Mouse (Mus musculus) megakaryocyte progenitor cell, adult 5-6 weeks (primary cell): ENCODE measurements at regions not wholly inside any gene's neighbourhood (a gene's known extent, or its start where the extent isn't known, plus 50 kb on each side); places are given as distances from the start of the nearest gene placed in this dataset.
A peak's percentile ranks its signal among the peaks of the same experiment; 100 is the strongest.
"Not testable (repeated sequence)": the region's sequence is repeated elsewhere in the genome, so short reads cannot be mapped to it uniquely, and the experiment has no call there.

Experiments used
- ATAC-seq: replicated peaks from 2 replicates; pipeline ENCODE4 v1.8.0; 2016; ENCODE audit warnings: mild to moderate bottlenecking, moderate TSS enrichment, inconsistent platforms; ENCODE audit not compliant: poor library complexity

DNA sequence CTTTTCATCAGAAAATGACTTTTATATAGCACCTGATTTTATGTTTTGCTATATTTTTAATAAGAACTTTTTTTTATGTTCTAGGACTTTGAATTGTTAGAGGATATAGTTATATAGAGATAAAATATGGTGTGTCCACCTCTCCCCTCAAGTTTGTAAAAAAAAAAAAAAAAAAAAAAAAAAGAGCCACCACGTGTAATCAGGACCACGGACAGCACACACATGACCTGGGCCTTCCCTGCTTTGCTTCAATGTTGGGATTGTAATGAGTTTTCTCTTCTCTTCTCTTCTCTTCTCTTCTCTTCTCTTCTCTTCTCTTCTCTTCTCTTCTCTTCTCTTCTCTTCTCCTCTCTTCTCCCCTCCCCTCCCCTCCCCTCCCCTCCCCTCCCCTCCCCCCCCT, 78.5 kb downstream of the 1700010I14Rik start:
- not testable (repeated sequence) for ATAC-seq

DNA sequence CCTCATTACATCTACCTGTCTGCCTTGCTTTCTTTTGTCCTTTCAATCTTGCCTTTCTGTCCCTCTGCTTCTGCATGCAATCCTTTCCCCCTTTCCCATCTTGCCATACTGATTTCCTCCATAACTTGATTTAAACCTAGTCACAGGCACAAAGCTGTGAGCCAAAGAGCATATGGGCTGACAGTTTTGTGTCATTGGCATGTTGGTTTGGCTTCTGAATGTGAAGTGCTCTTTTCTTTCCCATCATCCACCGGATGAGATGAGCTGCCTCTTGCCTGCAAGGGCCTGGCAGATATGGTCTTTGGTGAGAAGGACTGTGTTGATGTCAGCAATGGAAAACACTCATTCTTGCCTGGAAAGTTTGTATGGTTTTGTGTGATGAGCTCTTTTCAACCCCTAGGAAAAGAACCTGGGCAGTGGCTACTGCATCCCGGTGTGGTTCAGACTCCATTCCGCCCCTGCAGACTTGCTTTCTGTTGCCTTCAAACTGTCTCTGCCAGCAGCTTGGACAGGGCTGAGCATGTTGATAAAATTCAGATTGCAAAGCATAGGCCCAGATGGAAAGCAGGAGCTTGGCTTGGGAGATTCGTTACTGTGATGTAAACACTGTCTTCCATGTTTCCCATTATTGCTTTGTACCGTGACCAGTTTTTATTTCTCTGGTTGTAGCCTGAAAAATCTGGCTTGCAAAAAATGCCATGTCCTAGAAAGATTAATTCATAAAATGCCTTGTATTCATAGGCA, 80.9 kb downstream of the 1700010I14Rik start:
- ATAC-seq, result no peak

DNA sequence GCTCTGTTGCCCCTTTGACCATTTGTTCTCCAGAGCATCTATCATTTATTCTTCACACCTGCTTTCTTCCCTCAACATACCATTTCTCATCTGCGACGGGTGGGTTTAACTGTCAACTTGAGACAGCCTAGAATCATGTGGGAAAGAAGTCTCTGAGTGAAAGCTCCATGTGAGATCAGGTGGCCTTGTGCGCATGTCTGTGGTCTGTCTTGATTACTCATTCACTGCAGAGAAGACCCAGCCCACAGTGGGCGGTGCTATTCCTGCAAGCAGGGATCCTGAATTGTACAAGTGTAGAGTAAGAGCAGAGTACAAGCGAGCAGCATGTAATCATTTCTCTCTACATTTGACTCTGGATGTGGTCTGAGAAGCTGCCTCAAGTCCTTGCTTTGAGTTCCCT, 95.5 kb downstream of the 1700010I14Rik start:
- ATAC-seq, result no peak

DNA sequence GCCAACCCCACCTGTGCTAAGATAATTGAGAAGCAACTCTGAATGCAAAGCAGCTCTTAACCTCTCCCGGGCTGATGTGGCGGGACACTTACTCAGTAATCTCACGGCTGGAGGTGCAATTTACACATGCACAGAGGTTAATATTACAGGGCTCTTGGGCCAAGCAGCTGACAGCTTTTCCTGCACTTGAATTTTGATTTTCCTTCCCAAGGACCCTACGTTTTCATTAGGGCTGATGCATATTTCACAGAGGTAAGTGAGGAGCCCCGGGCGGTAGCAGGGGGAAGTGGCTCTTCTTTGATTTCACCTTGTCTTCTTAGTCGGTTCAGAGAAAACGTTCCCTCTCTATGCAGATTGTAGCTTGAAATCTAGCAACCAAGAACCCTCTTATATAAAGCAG, 139.7 kb downstream of the 1700010I14Rik start:
- ATAC-seq, result no peak

DNA sequence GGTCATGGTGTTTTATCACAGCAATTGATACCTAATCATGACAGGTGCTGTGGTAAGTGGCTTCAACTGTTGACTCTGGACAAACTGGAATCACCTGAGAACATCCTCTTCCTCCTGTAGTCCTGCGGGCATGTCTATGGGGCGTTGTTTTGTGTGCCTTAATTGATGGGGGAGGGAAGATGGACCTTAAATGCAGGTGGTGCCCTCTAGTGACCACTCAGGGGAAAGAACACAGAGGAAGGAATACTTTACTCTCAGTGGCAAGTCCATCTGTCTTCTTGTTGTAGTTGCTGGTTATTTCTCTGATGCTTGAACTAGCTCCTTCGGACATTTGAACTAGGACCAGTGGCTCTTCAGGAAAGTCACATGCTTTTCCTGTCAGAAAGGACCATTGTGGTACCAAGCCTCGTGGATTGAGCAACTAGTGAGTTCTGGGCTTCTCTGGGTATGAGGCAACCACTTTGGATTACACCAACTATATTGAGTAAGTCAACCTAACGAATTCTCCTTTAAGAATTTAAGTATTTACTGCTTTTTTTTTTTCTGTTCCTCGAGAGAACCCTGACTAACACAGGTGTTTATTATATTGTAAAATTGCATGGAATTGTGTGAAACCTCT, 157.6 kb downstream of the 1700010I14Rik start:
- peak; percentile 94 for ATAC-seq

DNA sequence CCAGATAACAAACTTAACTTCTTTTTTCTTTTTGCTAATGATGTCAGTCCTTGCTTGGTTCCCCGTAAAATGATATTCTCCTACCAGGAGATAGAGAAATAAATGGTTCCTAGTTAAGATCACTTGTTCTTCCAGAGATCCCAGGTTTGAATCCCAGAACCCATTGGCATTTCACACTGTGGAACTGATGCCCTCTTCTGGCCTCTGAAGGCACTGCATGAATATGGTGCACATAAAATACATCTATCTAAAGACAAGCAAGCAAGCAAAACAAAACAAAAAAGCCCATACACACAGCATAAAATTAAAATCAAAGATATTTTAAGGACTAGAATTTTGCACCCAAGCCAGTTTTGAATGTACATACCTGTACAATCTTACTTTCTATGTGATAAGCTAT, 162.5 kb downstream of the 1700010I14Rik start:
- no peak for ATAC-seq

DNA sequence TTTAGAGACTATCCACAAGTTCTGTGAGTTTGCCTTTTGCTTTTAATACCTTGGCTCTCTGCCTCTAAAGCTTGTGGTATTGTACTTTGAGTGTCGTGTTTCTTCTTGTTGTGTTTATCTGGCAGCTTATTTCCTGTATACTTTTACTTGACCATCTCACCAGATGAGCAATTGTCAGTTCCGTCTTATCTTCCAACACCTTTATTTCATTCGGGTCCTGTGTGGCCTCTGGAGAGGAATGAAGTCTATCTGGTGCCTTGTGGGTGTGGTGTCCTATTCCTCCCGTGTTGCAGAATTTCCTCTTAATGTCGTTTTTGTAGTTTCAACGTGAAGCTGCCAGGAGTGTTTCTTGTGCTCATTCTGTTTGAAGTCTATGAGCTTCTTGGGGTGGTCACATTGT, 174.0 kb downstream of the 1700010I14Rik start:
- peak; percentile 29 for ATAC-seq

DNA sequence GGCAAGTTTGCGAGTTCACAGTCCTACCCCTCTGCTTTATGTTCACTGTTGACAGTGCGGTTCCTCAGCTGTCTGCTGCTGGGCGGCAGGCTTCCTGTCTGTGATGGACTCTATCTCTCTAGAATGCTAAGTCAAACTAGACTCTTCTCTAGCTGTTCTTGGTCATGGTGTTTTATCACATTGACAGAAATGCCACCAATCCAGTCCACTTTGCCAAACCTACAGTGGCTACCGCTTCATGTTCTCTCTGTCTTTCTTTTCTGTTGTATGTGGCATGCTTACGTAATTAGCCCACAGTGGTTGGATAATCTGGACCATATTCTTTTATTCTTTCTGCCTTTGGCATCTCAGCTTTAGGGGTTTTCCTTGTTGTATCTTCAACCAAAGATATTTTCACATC, 174.5 kb downstream of the 1700010I14Rik start:
- ATAC-seq, result no peak

DNA sequence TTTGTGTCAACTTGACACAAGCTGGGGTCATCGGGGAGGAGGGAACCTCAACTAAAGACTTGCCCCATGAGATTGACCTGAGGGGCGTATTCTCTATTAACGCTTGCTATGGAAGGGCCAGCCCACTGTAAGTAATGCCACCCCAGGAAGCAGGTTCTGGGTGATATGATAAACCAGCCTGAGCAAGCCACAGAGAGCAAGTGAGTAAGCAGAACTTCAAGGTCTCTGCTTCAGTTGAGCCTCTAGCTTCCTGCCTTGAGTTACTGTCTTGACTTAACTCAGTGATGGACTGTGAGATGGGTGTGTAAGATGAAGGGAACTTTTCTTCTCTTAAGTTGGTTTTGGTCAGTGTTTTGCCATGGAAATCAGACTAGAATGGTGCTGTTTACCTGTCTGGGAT, 175.2 kb downstream of the 1700010I14Rik start:
- ATAC-seq, result peak; percentile 61

DNA sequence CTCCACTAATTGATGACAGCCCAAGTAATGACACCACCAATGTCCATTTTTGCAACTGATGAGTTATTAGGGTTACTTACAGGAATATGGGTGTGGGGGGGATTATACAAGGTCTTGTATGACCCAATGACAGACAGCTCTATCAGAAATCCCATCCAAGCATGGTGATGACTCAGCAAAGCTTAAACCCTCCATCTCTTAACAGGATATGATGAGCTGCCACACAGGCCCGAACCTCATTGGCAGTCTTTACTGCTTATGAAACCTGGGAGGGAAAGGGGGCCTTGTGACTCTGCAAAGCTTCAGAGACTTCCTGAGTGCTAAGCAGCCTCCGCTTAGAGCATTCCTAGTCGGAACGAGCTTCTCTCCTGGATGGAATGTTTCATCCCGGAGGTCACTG, 176.4 kb downstream of the 1700010I14Rik start:
- ATAC-seq, result no peak

DNA sequence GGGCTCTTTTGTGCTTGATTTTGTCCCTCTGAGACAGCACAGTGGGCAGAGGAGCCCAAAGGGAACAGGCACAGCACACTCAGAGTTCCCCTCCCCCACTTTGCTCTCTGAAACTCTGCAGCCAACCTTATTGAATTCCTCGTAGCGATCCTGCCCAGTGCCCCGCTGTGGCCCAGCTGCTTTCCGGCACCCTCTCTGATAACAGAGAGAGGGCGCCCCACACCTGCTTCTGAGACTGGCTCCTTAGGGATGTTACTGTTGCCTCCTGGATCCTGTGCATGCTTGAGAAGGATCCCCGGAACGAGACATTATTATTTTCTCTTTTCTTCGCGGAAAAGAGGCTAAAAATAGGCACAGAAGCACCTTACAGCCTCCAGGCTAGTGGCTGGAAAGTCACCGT, 179.0 kb downstream of the 1700010I14Rik start:
- ATAC-seq, result peak; percentile 56

DNA sequence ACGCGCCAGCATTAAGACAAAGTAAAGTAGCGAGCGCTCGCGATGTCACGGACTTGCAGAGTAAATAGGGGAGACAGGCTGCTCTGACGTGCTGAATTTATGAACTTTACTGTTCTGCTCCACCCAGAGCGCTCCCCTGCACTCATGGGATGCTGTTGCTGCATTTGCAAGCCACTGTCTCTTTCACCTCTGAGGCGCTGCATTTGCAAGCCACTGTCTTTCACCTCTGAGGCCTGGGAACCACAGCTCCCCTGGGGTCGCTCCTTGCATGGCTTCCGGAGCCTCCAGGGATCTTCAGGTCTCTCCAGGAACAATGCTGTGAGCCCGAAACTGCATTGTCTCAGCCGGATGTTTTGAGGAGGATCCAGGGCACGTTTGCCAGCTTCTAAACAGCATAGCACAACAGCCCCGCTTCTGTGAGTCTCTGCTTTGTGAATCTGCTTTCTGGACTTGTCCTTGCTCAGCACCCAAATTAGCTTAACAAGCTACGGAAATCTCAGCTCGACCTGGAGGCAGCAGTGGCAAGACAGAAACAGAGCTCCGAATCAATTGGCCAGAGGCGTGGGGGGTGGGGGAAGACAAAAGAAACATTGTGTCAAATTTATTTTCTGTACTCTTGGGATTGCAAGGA, 179.6 kb downstream of the 1700010I14Rik start:
- peak; percentile 18; the same call in 1 of the 2 replicates for ATAC-seq

DNA sequence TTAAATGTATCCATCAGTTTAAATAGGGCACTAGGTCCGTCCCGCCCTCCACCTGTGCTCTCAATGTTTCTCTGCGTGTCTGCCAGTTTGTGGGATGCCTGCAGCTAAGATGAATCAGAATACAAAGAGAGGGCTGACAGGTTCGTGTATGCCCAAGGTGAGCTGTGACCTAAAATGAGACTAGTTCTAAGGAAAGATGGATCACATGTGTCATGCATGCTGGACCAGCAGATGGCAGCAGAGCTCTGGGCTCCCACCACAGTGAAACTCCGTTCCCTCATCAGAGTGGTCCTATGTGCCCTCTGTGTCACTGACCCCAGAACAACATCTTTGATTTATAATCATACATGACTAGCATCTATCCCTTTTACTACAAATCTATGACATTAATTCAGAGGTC, 180.3 kb downstream of the 1700010I14Rik start:
- peak; percentile 85 for ATAC-seq

DNA sequence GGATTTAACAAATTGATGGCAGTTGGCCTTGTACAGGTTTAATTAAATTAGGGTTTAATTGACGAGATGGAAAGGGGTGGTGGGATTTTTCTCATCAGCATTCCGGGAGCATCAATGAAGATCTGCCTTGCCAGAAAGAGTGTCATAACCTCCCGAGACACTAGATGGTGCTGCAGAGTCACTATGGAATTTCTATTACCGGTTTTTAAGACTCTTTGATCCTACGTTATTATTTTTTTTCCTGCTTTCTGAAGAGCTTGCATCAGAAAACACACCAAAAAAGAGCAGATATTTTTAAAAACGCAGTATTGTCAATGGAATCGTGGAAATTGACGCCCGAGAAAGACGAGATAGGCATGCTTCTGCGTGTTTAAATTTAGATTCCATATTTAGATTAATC, 181.2 kb downstream of the 1700010I14Rik start:
- ATAC-seq, result peak; percentile 62

DNA sequence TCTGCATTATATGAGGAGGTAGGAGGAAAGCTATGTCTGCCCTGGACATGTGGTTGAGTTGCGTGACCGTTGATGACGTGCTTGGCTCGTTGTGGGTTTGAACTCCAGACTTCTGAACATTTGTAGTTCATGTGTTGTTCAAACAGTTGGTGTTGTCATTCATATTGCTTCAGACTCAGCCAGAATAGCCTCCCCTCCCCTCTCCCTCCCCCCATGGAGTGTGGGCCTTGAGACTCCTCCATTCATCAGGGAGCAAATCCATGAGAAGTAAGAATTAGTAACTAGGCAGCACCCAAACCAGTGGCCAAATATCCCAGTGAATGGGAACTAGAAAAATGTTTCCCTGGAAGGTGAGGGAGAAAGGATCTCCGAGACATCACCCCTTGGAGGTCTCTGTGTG, 209.0 kb downstream of the 1700010I14Rik start:
- no peak for ATAC-seq

DNA sequence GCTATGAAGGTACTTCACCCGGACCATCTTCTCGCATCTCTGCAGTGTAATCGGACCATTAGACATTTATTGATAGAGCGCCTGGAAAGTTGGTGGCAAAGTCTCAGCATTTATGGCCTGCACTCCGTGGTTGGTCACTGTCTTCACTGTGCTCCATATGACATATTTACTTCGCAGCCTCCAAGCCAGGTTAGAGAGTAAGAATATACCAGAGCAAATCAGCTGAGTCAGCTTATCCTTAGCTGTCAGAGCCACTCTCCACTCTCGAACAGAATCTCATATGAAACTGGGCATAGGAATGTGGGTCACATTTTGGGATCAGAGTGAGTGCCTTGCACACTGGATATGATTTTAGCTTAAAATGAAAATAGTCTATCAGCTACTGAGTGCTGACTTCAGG, 212.3 kb downstream of the 1700010I14Rik start:
- ATAC-seq, result no peak

DNA sequence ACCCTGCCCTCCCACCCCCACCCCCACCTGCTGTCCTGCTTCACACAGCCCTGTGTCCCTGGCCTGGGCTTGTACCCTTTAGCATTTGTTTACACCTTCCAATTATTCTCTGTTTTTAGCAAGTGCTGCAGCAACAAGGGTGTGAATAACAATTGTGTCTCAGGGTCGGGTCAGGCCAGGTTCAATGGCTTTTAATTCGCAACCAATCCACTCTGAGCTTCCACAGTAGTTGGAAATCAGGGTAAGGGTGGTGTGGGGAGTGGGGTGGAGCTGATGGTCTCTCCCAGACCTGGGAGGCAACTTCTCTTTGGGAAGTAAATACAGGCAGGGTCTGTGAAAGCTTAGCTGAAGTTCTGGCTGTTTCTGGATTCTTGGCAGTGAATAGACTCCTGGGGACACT, 214.4 kb downstream of the 1700010I14Rik start:
- ATAC-seq, result no peak

DNA sequence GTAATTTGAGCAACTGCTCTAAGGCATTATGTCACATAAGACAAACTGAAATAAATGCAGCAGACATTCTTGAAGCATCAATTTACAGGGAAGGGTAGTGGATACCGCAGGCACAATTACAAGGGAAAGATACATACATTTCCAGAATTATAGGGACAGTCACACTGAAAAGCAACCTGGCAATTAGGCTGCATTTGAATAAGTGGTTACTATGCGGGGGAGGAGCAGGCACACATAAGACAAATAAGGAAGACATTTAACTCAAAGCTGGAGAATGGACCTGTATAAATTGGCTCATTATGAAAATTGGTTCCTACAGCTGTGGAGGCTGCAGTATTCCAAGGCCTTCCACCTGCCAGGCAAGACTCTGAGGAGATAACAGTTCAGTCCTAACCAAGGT, 211.2 kb upstream of the Gm17728 start:
- no peak for ATAC-seq

DNA sequence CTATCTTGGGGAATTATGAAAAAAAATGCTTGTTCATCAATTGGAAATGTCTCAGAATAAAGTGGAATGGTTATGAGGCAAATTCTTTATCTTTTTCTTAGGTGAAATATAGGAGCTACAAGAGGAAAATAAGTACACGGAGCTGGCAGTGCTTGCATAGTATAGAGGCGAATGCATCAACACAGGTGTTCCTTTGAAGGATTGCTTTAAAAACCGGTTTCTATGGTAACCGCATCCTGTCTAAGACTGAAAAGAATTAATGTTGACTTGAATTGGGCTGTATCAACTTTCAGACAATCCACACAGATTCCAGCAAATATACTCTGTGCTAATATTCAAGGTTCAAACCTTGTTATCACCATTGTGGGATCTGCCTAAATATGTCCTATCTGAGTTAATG, 198.8 kb upstream of the Gm17728 start:
- no peak for ATAC-seq

DNA sequence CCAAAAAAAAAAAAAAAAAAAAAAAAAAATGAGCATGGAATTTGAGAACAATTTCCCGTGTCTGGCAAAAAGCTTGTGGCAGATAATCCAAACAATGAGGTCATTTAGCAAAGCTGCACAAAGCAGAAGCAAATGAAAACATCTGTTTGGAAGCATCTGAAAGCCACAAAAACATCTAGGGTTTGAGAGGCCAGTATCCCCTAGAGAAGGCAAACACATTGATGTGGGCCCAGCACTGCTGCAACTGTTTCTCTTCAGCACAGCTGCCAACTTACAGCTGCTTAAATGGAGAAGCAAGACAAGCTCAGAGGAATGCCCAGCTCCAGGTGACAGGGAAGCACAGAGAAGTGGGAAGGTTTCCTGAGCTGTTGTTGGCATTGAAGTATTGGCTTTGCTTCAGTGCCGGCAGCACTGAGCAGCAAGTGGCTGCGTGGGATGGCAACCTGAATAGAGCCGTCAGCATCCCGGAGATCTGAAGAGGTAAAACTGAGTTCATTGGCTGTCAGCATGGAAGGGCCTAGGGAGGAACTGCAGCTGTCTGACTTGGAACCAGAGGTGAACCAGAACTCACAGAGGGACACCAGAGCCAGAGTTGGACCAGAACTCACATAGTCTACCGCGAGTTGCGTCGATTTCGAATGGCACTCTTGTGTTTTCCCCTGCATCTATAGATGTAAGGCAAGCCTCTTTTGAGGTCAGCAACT, 193.8 kb upstream of the Gm17728 start:
- ATAC-seq, result no peak

DNA sequence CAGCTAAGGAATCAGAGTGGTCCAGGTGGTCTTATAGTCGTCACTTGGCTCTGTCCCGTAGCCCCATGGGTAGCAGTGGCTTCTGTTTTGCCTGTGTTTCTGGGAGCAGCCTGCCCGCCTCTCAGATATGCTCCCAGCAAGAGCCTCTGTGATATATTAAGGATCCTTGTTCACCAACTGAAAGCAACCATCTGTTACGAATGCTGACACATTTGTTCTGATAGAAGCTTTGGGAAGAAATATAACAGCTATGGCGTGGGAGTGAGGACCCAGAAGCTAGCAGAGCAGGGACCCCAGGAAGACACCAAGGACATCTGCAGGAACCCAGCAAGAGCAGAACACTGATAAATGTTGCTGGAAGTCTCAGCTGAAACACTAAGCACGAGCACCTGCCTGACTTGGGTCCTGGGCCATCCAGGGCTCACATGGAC, 186.7 kb upstream of the Gm17728 start:
- ATAC-seq, result no peak
